Mouse (Mus musculus) liver, embryonic 13.5 days (tissue): ENCODE results near the gene Foxp1. TPM values are rescaled to one million over a fixed set of nuclear protein-coding genes. Genes with fewer than 3 reads are reported as not detected.

ENCODE experiments used
- ATAC-seq: fragments of 200-750 bp; cut with Nextera tagmentation; 2 replicates; pipeline ENCODE4 v1.8.0; 2017; ENCODE audit warnings: low read depth, mild to moderate bottlenecking, moderate number of reproducible peaks, moderate library complexity
- DNase-seq: peaks from one replicate; pipeline ENCODE4 v3.0.0; 2022
- H3K27ac ChIP-seq: fragments of 300-500 bp; sonication (generic); 2 replicates; pipeline ENCODE4 v1.5.1; 2015; ENCODE audit warnings: moderate library complexity, mild to moderate bottlenecking, inconsistent platforms
- H3K27me3 ChIP-seq: fragments of 300-500 bp; sonication (generic); 2 replicates; pipeline ENCODE4 v1.6.1; 2015; ENCODE audit warnings: mild to moderate bottlenecking, inconsistent platforms
- H3K36me3 ChIP-seq: fragments of 300-500 bp; sonication (generic); 2 replicates; pipeline ENCODE4 v1.6.1; 2015; ENCODE audit warnings: mild to moderate bottlenecking, inconsistent platforms
- H3K4me1 ChIP-seq: fragments of 300-500 bp; sonication (generic); replicated peaks from 2 replicates; pipeline ENCODE4 v1.6.1; 2015; ENCODE audit warnings: inconsistent platforms
- H3K4me2 ChIP-seq: fragments of 300-500 bp; sonication (generic); 2 replicates; pipeline ENCODE4 v1.6.1; 2015; ENCODE audit warnings: inconsistent platforms, mild to moderate bottlenecking, moderate library complexity
- H3K4me3 ChIP-seq: fragments of 300-500 bp; sonication (generic); replicated peaks from 2 replicates; pipeline ENCODE4 v1.5.1; 2015; ENCODE audit warnings: mild to moderate bottlenecking, inconsistent platforms
- H3K9ac ChIP-seq: fragments of 300-500 bp; sonication (generic); 2 replicates; pipeline ENCODE4 v1.6.1; 2015; ENCODE audit warnings: mild to moderate bottlenecking, inconsistent platforms
- H3K9me3 ChIP-seq: fragments of 300-500 bp; sonication (generic); replicated peaks from 2 replicates; pipeline ENCODE4 v1.6.1; 2016; ENCODE audit warnings: inconsistent platforms
- WGBS: fragments of 180-500 bp; shearing (Covaris S2); methylation state at CpG from one replicate; pipeline ENCODE4 v1.1.7; 2015; ENCODE audit not compliant: insufficient replicate concordance; 5-methylcytosine and 5-hydroxymethylcytosine counted together
- polyA plus RNA-seq: library from polyadenylated mRNA; unstranded; fragments of >200 nt; fragmentation: Nextera tagmentation; extraction: Ambion mirVana; gene quantifications from 2 replicates; pipeline ENCODE4 v1.2.1, GENCODE M21; 2015

The Foxp1 gene
- polyA plus RNA-seq, 1 experiment from 2014 or later: 14.2 TPM

DNA sequence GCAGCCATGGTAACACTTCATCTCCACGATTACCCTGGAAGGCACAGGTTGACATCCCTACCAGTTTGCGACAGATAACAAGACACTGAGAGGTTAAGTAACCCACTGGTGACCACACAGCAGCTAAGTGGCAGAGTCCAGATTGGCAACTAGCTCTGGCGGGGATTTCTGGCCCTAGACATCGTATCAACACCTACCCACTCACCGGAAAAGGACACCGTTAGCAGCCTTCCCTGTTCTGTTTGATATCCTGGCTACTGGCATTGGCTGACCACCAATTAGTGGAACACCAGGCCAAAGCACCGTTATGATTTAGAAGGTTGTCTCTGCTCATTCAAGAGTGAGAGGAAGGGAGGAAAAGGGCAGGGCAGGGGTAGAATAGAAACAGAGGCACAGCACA lies 312.4 kb downstream of the Foxp1 start:
- H3K4me3 ChIP-seq: no peak overlapping the region
- peaks cover 22% of the 10 kb centered on the region for H3K4me1 ChIP-seq
- ATAC-seq: no peak
- H3K9me3 ChIP-seq: no peaks in the 10 kb centered on the region
- H3K4me2 ChIP-seq: no peak overlapping the region
- no peak overlapping the region for H3K9ac ChIP-seq
- no peak overlapping the region for H3K27ac ChIP-seq
- H3K27me3 ChIP-seq: no peaks in the 10 kb centered on the region
- no peak for DNase-seq
- 62% methylated on average over 7 of the region's 7 CpGs for WGBS
- no peaks in the 10 kb centered on the region for H3K36me3 ChIP-seq

DNA sequence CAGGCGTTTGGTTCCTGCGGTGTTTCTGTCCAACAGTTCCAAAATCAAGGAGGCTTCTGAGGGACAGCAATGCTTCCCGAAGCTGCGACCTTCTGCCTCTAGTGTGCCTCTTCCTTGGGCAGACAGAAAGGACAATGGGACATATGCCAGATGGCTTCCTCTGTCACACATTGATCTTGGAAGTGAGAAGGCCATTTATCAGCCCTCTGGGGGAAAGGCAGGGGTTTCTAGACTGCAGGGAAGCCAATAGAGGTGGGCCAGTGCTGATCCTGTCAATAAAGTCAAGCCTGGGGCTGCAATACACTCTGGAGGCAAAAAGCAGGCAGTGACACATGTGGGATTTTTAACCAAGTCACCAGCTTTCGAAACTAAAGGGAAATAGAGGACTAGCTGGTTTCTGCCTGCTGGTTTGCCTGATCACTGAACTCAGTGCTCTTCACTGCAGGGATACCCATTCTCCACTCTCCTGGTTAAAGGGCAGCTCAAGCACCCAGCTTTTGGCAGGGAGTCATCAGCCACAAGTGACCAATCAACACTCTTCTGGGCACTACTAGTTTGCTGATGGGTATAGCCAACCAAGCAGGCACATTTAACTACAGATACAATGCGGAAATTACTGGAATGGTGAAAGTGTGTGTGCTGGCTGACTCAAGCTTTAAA lies 315.2 kb downstream of the Foxp1 start:
- 50% methylated on average over 6 of the region's 6 CpGs for WGBS
- Histone ChIP-seq H3K4me2 (no peak overlapping the region), H3K9ac (no peak overlapping the region), H3K27ac (0 out of 2 replicates have a peak overlapping the region, but pooled peaks have one; percentile 8), H3K27me3 (no peaks in the 10 kb centered on the region), H3K4me3 (no peak overlapping the region), H3K4me1 (peaks cover 42% of the 10 kb centered on the region), H3K36me3 (no peaks in the 10 kb centered on the region), H3K9me3 (no peaks in the 10 kb centered on the region)
- no peak for DNase-seq
- no peak for ATAC-seq

DNA sequence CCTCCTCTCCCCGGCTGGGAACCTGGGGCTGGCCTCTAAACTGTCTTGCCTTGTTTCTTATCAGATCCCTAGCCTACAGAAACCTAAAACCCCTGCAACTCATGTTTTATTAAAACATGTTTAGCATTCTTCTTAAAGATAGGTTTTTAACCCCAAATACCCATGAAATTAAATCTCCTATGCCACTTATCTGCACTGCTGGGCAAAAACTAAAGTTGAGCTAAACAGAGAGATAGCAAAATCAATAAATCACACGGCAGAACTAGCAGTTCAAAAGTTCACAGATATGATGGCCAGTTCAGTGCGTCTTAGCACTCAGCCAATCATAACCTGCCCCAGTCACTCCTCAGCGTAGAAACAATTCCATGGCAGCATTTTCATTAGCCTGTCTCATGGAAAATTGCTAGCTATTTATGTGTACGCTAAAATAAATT lies 316.1 kb downstream of the Foxp1 start:
- peak overlapping the region; percentile 48 for H3K27ac ChIP-seq
- no peak for ATAC-seq

DNA sequence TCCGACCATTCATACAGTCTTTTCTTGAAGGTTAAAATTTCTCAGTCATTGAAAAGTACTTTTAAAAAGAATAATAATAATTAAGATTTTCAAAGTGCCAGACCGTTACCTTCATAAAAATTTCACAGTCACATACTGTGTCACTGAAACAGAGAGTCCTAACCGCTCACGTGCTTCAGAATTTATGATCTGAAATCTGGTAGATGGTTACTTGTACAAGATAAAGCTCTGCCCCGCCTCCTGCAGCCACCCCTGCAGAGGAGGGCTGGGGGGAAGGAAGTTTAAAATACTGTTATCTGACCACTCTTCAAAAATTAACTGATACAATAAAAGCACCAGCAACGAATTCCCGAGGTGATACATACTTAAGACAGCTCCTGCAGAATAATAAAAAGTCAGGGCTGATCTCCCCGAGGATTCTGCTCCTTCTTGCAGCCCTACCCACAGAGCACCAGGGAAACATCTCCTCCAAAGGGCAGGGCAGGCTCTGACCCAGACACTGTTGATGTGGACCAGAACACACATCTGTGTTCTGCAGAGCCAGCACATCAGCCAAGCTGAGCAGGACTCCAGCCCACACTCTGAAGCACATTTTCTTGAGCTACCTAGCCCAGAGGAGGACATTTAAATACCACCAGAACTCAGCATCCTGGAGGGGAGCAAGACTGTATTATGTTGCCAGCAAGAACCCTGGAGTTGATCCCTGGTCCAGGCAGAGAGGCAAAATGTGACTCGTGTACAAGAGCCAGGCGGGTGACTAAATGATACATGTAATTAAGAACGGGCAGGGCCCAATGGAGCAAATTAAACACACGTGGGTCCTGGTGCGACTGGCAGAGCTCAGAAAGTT lies 316.7 kb downstream of the Foxp1 start:
- 9% methylated on average over 13 of the region's 13 CpGs for WGBS
- Histone ChIP-seq H3K27ac (peak overlapping the region; percentile 48), H3K9ac (no peak overlapping the region), H3K4me1 (peaks cover 48% of the 10 kb centered on the region), H3K4me2 (0 out of 2 replicates have a peak overlapping the region, but pooled peaks have one; percentile 23), H3K27me3 (no peaks in the 10 kb centered on the region), H3K9me3 (no peaks in the 10 kb centered on the region), H3K36me3 (no peaks in the 10 kb centered on the region), H3K4me3 (no peak overlapping the region)
- no peak for DNase-seq
- peak; percentile 36; the same call in 1 of the 2 replicates for ATAC-seq

More for the DNA sequence above, 316.1 kb downstream of the Foxp1 start:
- H3K9me3 ChIP-seq: no peaks in the 10 kb centered on the region
- H3K36me3 ChIP-seq: no peaks in the 10 kb centered on the region
- WGBS: 26% methylated on average over 5 of the region's 5 CpGs
- peaks cover 48% of the 10 kb centered on the region for H3K4me1 ChIP-seq
- no peak overlapping the region for H3K9ac ChIP-seq
- H3K4me2 ChIP-seq: 0 out of 2 replicates have a peak overlapping the region, but pooled peaks have one; percentile 23
- H3K27me3 ChIP-seq: no peaks in the 10 kb centered on the region
- no peak for DNase-seq
- no peak overlapping the region for H3K4me3 ChIP-seq

DNA sequence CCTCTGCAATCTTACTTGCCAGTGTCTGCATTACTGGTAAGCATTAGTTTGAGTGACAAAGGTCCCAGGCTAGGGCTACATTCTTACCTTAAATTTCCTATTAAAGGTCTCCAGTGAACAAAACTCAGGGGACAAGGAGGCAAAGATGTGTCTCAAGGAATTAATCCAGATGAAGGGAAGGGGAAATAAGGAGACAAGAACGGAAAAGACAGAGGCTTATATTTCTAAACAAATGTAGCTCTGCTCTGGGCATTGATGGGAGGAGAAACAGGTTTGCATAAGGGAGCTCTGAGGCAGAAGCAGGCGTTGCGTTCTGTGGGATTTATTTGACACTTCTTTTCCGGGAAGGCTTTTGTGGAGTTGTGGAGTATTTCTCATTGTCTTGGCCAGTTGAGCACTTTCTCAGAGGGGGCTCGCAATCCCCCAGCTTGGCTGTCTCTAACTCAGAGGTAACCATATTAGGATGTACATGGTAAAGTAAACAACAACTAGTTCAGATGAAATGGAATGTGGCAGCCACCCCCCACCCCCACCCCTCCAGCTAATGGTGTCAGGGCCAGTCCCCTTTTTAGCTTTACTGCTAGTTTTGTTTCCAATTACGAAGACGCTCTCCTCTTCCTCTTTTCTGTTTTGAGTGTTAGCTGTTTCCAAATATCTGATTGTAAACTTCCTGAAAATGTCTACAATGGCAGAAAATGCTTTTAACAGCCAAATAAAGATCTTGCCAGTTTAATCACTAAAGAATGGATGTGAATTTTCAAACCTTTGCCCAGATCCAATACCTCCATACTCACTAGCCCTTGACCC lies 317.5 kb downstream of the Foxp1 start:
- WGBS: 7% methylated on average over 7 of the region's 7 CpGs
- ATAC-seq: no peak
- H3K4me1 ChIP-seq: peaks cover 53% of the 10 kb centered on the region
- no peak for DNase-seq
- H3K9me3 ChIP-seq: no peaks in the 10 kb centered on the region
- H3K9ac ChIP-seq: no peak overlapping the region
- no peaks in the 10 kb centered on the region for H3K36me3 ChIP-seq
- no peak overlapping the region for H3K4me3 ChIP-seq
- H3K4me2 ChIP-seq: peak overlapping the region; percentile 50
- H3K27me3 ChIP-seq: no peaks in the 10 kb centered on the region
- H3K27ac ChIP-seq: peak overlapping the region; percentile 43

DNA sequence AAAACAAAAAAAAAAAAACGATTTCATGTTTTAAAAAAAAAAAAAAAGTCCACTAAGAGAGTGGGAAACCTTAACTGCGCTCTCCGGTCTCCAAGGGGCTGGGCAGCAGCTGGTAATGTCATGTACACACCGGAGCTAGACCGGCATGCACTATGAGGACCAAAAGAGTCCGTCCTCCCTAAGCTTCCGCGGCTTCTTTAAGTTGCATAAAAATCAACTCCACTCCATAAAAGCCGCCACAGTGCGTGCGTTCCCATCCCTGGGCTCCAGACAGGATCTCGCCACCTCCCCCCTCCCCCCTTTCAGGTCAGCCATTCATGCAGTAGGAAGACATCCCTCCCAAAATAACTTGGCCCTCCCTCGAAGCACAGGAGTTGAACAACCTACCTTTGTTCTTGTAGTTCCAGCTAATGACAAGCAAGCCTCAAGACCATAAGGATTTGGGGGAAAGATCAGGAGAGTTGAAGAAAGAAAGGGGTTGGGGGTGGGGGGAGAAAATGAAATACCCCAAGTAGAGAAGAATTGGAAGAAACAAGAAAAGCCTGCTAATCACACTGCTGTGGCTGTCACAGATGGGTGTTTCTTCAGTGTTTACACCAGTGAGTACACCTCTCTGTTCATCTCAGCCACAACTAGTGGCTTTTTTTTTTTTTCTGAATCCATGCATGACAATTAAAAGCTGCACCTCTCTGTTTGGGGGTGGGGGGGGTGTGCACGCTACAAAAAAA lies 318.3 kb downstream of the Foxp1 start:
- peak overlapping the region; percentile 50 for H3K4me2 ChIP-seq
- H3K27ac ChIP-seq: peak overlapping the region; percentile 11; the same call in 1 of the 2 replicates
- DNase-seq (no peak), ATAC-seq (no peak)
- H3K4me1 ChIP-seq: peaks cover 61% of the 10 kb centered on the region
- no peak overlapping the region for H3K9ac ChIP-seq
- no peaks in the 10 kb centered on the region for H3K36me3 ChIP-seq
- H3K27me3 ChIP-seq: no peaks in the 10 kb centered on the region
- WGBS: 8% methylated on average over 14 of the region's 14 CpGs
- H3K4me3 ChIP-seq: no peak overlapping the region
- H3K9me3 ChIP-seq: no peaks in the 10 kb centered on the region

DNA sequence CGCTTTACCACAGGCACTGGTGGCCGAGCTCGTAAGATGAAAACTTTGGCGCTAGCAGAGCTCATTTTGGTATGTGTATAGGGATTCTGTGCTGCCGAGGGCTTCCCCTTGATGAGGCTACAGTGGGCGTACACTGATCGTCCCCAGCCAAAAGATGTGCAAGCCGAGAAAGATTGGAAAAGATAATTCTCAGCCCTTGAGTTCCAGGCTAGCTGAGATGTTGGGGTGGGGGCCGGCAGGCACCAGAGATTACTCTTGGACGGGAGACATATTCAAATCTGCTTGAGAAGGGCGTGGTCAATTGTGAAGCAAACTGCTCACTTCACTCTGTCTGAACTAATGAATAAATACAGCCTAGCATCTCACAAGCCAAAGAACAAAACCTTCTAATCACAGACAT lies 319.3 kb downstream of the Foxp1 start:
- H3K4me2 ChIP-seq: peak overlapping the region; percentile 28; the same call in 1 of the 2 replicates
- H3K27me3 ChIP-seq: no peaks in the 10 kb centered on the region
- no peak overlapping the region for H3K27ac ChIP-seq
- DNase-seq: no peak
- WGBS: 28% methylated on average over 11 of the region's 11 CpGs
- peaks cover 63% of the 10 kb centered on the region for H3K4me1 ChIP-seq
- no peaks in the 10 kb centered on the region for H3K36me3 ChIP-seq
- H3K4me3 ChIP-seq: no peak overlapping the region
- H3K9ac ChIP-seq: no peak overlapping the region
- ATAC-seq: no peak
- H3K9me3 ChIP-seq: no peaks in the 10 kb centered on the region

DNA sequence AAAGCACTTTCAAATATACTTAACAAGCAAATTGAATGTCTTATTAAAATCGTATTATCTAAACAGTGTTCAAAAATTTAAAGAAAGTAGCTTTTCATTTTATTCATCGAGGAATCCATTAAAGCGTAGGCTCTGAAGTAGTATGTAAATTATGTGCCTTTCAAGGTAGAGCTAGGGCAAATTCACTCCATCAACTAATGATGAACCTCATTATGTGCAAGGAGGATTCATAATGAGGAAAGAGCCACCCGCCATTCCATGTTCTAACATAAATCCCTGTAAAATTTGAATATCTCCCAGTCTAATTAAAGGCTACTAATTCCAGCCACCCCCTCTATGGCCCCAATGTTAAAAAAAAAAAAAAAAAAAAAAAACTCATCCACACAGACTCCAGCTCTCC lies 319.7 kb downstream of the Foxp1 start:
- Histone ChIP-seq H3K4me1 (peaks cover 63% of the 10 kb centered on the region), H3K9ac (no peak overlapping the region), H3K27ac (no peak overlapping the region), H3K36me3 (no peaks in the 10 kb centered on the region), H3K4me3 (no peak overlapping the region), H3K27me3 (no peaks in the 10 kb centered on the region), H3K4me2 (no peak overlapping the region), H3K9me3 (no peaks in the 10 kb centered on the region)
- WGBS: 76% methylated on average over 4 of the region's 4 CpGs
- DNase-seq (no peak), ATAC-seq (no peak)

DNA sequence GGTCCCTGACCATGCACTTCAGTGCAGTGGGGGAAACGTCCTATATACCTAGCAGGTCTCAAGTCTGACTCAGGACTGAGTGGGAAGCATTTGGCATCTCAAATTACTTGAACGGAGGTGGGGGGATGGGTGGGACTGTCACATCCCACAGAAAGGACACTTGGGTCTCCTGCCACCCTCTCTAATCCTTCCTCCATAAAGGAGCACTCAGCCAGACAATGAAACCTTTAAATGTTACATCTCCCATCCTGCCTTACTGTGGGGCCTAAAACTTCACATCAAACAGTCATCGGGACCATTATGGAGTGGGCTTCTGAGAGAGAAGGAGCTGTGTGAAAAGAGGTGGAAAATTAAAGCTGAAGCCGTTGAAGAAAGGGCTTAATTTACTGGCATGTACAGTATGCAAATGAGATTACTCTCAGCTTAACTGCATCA lies 321.2 kb downstream of the Foxp1 start:
- no peaks in the 10 kb centered on the region for H3K9me3 ChIP-seq
- no peak overlapping the region for H3K4me3 ChIP-seq
- DNase-seq: no peak
- H3K4me2 ChIP-seq: no peak overlapping the region
- no peak overlapping the region for H3K9ac ChIP-seq
- no peaks in the 10 kb centered on the region for H3K36me3 ChIP-seq
- ATAC-seq: no peak
- WGBS: 40% methylated on average over 4 of the region's 4 CpGs
- H3K27me3 ChIP-seq: no peaks in the 10 kb centered on the region
- no peak overlapping the region for H3K27ac ChIP-seq
- peaks cover 52% of the 10 kb centered on the region for H3K4me1 ChIP-seq

DNA sequence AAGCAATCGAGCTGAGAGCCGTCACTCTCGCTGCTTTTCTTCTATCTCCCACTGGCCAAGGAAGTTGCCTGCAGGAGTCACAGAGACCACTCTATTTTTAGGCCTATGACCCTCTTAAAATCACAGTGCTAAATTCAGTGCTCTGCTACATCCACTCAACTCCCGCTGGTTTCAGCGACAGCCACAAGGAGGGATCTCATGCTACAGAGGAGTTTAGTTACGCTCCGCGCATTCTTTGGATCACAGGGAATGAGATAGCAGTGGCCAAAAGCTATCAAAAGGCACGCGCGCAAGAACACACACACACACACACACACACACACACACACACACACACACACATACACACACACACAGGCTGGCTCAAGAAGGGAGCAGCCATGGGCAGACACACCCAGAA lies 321.9 kb downstream of the Foxp1 start:
- 45% methylated on average over 8 of the region's 11 CpGs for WGBS
- H3K27me3 ChIP-seq: no peaks in the 10 kb centered on the region
- H3K4me3 ChIP-seq: no peak overlapping the region
- no peak overlapping the region for H3K27ac ChIP-seq
- no peak for DNase-seq
- no peak overlapping the region for H3K4me2 ChIP-seq
- H3K9me3 ChIP-seq: no peaks in the 10 kb centered on the region
- H3K36me3 ChIP-seq: no peaks in the 10 kb centered on the region
- peaks cover 46% of the 10 kb centered on the region for H3K4me1 ChIP-seq
- no peak overlapping the region for H3K9ac ChIP-seq
- ATAC-seq: no peak
